Mouse (Mus musculus) brown adipose tissue, adult 24 weeks (tissue): Measurements from ENCODE around the gene Osbpl11. TPM values are rescaled to one million over a fixed set of nuclear protein-coding genes. Genes with fewer than 3 reads are reported as not detected.
"Not testable (repeated sequence)": the region's sequence is repeated elsewhere in the genome, so short reads cannot be mapped to it uniquely, and the experiment has no call there.

Experiments
- H3K27ac ChIP-seq: fragments of 200-500 bp; replicated peaks from 2 replicates; pipeline ENCODE4 v1.5.1; 2012; ENCODE audit warnings: low read depth, mild to moderate bottlenecking, low read length
- H3K4me1 ChIP-seq: fragments of 200-500 bp; 2 replicates; pipeline ENCODE4 v1.6.1; 2012; ENCODE audit warnings: low read length, mixed read lengths; ENCODE audit not compliant: control insufficient read depth, insufficient read depth, insufficient read length
- H3K4me3 ChIP-seq: fragments of 200-500 bp; 2 replicates; pipeline ENCODE4 v1.5.1; 2012; ENCODE audit warnings: low read depth, mild to moderate bottlenecking, low read length, moderate library complexity; ENCODE audit not compliant: insufficient read depth
- polyA plus RNA-seq: library from polyadenylated mRNA; stranded (reverse); fragments of >200 nt; gene quantifications from 2 replicates; pipeline ENCODE4 v1.2.4, GENCODE M21; 2012; ENCODE audit not compliant: missing spikeins, insufficient read depth, insufficient read length

Gene Osbpl11
- polyA plus RNA-seq, result 23.3 and 24.1 TPM in 2 replicates

DNA sequence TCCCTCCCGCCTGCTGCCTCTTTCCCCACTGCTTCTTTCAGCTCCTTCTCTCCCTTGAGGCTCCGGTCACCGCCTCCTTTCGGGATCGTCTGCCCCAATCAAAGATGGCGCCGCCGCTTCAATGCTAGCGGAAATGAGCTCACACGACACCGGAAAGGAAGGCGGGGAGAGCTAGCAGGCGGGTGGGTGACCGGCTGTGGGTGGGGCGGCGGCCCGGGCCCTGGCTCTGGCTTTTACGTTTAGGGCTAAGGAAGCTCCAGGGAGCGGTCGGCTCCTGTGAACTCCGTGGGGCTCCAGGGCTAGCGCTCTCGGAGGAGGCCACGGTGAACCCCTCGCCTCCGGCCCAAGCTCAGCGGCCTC is at the start of gene Osbpl11:
TSS of gene Osbpl11 (plus strand) at position 171 of the 360 bp plus-strand sequence.
- peak within 1 kb of the TSS; percentile 97 for H3K4me3 ChIP-seq
- peak within 1 kb of the TSS; percentile 94 for H3K27ac ChIP-seq
- H3K4me1 ChIP-seq, result peaks cover 10% of the 10 kb centered on the region; the same call in 1 of the 2 replicates

DNA sequence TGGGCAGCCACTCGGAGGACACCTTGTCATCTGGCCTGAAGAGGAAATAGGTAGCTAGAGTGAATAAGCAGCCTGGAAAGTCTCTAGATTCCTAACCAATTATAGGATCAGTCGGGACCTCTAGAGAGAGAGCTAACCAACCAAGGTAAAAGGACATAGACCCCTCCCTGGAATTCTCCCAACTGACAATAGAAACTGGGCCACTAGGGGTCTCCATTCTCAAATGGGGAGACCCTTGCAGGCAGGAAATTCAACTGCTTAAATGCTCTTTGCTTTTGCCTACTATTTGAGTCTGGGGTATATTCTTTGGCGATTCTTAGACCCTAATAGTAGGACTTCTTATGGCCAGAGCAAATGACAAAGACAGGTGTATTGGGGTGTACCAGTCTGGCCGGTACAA is 49.7 kb upstream of the Osbpl11 start:
- H3K4me1 ChIP-seq, result peaks cover 3% of the 10 kb centered on the region; the same call in 1 of the 2 replicates
- no peak overlapping the region for H3K27ac ChIP-seq
- no peak overlapping the region for H3K4me3 ChIP-seq

DNA sequence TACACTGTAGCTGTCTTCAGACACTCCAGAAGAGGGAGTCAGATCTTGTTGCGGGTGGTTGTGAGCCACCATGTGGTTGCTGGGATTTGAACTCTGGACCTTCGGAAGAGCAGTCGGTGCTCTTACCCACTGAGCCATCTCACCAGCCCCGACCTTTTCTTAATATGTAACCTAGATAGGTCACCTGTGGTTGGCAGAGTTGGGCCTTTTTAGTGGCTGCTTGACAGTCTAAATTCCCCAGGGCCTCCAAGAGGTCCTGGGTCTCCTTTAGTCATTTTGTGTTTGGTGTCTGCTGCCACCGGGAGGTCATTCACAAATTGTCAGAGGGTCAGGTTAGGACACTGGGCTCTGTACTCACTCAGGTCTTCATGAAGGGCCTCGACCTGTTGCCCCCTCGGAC is 45.8 kb upstream of the Osbpl11 start:
- H3K27ac ChIP-seq, H3K4me3 ChIP-seq, H3K4me1 ChIP-seq: not testable (repeated sequence)

DNA sequence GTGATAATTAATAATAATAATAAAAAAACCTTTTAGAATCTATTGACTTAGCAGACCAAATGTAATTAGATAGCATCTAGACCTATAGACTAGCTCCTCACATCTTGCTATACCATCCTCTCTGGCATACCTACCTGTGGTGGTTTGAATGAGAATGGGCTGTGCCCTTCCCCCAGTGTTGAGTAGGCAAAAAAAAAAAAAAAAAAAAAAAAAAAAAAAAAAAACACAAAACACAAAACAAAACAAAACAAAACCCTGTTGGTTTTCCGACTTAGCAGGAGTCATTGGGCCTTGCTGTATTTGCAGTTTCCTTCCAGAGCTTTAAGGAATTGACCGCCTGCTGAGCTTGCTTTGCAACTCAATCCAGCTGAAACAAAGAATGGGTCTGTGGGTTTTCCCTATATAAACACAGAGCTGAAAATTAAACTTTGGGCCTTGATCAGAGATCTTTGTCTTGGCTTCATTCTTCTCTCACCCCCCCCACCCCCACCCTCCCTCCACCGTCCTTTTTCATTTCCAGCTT is 43.1 kb upstream of the Osbpl11 start:
- Histone ChIP-seq H3K4me1 (no peaks in the 10 kb centered on the region), H3K27ac (no peak overlapping the region), H3K4me3 (no peak overlapping the region)

DNA sequence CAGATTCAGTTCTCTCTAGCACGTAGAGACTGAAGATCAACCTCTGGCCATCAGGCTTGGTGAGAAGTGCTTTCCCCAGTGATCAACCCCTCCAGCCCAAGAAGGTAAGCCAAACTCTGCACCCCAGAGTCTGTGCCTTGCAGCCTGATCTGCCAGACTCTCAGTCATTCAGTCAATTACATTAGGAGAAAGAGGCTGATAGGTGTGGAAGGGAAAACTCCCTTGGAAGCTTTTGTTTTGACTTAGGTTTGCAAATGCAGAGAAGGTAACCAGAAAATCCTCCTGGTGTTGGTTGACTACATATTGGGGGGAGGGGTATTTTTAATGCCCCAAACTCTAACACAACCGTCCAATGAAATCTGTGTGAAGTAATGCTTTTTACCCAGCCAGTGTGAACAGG is 41.4 kb upstream of the Osbpl11 start:
- Histone ChIP-seq H3K4me1 (no peaks in the 10 kb centered on the region), H3K27ac (no peak overlapping the region), H3K4me3 (no peak overlapping the region)

DNA sequence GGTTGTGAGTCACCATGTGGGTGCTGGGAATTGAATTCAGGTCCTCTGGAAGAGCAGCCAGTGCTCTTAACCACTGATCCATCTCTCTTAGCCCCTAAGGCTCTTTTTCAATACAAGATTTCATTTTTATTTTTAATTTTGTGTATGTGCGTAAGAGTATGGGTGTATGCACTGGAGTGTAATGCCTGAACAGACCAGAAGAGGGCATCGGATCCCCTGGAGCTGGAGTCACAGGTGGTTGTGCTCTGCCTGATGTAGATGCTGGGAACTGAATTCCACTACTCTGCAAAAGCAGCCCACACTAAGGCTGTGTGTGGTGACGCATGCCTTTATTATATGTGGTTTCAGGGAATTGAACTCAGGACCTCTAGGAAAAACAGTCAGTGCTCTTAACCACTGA is 38.7 kb upstream of the Osbpl11 start:
- Histone ChIP-seq H3K4me1 (no peaks in the 10 kb centered on the region), H3K27ac (no peak overlapping the region), H3K4me3 (no peak overlapping the region)

DNA sequence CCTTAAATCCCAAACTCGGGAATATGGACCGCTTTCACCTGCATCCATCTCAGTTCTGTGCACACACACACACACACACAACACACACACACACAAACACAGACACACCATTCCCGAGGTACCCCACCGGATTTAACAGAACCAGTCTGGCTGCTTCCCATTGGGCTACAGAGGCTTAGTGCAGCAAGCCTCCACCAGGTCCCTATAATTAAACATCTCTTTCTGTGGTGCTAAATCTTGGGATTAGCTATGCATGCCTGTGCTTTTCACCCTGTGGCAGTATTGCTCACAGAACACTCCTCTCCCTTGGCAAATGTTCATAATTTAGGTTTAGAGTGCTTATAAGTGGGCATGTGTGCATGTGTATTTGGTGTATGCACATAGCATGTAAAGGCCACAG is 36.7 kb upstream of the Osbpl11 start:
- Histone ChIP-seq H3K4me3 (no peak overlapping the region), H3K27ac (no peak overlapping the region), H3K4me1 (no peaks in the 10 kb centered on the region)

DNA sequence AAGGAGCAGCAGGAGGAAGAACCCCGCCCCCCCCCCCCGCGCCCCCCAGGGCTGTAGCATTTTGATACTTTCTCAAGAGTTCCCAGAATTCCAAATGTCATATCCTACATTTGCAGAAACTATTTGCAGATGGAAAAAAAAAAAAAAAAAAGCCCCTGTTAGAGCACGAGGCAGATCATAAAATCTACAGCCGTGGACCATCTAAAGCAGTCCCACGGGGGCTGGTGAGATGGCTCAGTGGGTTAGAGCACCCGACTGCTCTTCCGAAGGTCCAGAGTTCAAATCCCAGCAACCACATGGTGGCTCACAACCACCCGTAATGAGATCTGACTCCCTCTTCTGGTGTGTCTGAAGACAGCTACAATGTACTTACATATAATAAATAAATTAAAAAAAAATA is 34.0 kb upstream of the Osbpl11 start:
- not testable (repeated sequence) for H3K4me1 ChIP-seq, H3K4me3 ChIP-seq, H3K27ac ChIP-seq

DNA sequence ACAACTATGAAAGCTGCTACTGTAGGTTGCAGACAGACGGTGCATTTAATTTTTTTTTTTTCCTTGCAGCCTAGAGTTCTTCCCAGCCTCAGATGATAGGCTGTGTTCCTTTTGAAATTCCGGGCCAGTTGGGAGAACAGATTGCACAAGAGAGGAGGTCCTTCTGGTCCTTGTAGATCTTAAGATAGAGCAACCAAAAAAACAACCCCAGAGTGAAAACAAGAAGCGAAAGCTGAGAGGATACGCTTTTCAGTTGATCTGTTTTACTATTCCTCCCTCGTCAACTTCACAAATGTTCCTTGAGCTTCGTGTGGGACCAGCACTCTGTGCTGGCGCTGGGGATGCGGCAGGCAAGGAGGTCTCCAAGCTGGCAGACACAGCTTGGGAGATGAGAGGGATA is 33.3 kb upstream of the Osbpl11 start:
- Histone ChIP-seq H3K4me3 (no peak overlapping the region), H3K4me1 (no peaks in the 10 kb centered on the region), H3K27ac (no peak overlapping the region)

DNA sequence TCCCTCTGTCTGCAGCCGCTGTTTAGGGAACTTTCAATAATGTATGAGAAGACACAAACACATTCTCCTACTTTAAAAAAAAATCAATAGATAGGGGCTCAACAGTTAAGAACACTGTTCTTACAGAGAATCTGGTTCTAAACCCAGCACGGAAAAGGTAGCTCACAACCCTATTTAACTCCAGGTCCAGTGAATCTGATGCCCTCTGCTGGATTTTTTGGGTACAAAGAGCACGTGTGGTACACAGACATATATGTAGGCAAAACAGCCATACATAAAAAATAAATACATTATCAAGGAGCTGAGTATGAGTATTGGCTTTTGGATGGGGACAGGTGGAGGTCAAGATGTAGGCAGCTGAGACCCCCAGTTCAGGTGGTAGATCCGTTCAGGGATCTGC is 29.9 kb upstream of the Osbpl11 start:
- Histone ChIP-seq H3K4me3 (no peak overlapping the region), H3K27ac (no peak overlapping the region), H3K4me1 (no peaks in the 10 kb centered on the region)

DNA sequence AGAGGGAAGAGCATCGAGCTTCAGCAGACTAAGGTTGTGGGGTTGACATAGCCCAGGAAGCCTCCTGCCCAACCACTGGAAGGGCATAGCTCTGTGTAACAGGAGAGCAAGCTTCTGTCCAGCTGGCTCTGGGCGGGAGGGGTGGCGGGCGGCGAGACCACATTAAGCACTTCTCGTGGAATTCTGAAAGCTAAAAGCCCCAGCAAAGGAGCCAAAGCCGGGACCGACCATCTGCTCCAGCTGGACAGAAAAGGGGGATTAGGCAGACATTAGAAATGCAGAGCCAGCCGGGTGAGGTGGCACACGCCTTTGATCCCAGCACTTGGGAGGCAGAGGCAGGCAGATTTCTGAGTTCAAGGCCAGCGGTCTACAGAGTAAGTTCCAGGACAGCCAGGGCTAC is 26.9 kb upstream of the Osbpl11 start:
- H3K4me3 ChIP-seq, result no peak overlapping the region
- no peaks in the 10 kb centered on the region for H3K4me1 ChIP-seq
- no peak overlapping the region for H3K27ac ChIP-seq

DNA sequence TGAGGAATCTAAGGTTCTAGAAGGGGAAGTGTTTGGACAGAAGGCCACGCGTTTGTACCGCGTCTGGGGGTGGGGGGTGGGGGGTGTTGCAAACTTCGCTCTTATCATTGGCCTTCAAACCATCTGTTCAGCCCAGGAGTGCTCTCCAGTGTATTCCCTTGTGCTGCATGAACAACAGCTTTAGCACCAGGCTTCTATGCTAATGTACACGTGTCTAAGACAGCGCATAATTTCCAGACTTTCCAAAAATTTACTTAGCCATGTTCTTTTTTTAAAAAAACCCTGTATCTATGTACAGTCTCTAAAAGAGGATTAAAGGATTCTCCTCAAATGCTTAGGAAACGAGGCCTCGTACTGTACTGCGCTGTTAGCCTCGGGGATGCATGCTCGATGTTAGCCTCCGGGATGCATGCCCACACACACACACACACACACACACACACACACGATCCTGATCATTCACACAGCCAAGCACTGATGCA is 26.2 kb upstream of the Osbpl11 start:
- H3K4me3 ChIP-seq, result no peak overlapping the region
- no peak overlapping the region for H3K27ac ChIP-seq
- no peaks in the 10 kb centered on the region for H3K4me1 ChIP-seq

DNA sequence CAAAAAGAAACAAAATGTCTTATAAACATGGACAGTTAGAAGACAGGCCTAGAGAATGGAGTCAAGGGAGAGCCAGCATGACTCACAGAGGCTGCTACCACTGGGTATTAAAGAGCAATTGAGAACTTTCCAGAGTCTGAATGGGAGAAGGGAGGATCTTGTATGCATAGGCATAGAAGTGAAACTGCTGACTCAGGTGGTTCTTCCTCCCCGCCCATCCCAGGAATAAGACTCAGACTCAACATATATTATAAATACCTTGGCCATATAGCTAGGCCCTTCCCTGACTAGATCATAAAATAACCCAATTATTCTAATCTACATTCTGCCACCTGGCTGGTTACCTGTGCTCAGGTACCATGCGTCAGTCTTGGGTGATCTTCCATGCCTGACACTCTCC is 25.5 kb upstream of the Osbpl11 start:
- Histone ChIP-seq H3K4me3 (no peak overlapping the region), H3K27ac (no peak overlapping the region), H3K4me1 (no peaks in the 10 kb centered on the region)

DNA sequence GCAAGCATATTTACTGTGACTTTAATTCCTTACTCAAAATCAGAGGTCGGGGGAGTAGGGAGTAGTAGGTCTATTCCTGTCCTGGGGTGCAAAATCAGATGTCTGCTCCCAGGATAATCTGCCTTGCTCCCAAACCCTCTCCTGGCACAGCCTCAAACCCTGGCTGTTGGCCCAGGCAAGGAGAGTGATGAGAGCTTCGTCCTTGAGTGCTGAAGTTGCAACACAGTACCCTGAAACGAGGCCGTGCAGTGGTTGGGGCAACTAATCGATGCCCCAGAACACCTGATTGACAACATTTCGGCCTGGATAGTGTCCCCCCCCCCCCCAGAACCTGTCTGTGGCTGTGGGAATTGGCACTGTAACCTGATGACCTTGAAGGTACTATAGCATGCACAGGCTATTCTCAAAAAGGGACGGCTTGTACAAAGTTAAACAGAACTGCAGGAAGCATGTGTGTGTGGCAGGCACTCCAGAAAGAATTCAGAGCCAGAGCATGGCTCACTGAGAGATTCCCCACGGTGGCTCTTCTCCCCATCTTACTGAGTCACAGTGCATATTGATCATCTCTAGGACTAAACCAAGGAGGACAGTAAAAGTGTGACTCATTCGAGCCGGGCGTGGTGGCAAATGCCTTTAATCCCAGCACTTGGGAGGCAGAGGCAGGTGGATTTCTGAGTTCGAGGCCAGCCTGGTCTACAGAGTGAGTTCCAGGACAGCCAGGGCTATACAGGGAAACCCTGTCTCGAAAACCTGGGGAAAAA is 21.4 kb upstream of the Osbpl11 start:
- H3K4me1 ChIP-seq, result no peaks in the 10 kb centered on the region
- H3K4me3 ChIP-seq, result no peak overlapping the region
- H3K27ac ChIP-seq, result no peak overlapping the region

DNA sequence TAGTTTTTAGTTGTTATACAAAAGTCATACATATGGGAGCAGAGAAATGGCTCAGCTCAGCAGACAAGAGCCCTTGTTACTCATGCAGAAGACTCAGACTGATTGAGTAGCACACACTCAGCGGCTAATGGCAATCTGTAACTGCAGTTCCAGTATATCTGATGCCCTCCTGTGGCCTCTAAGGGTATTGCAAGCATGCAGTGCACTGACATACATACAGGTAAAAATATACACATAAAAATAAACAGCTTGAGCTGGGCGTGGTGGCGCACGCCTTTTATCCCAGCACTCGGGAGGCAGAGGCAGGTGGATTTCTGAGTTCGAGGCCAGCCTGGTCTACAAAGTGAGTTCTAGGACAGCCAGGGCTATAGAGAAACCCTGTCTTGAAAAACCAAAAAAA is 18.6 kb upstream of the Osbpl11 start:
- not testable (repeated sequence) for H3K4me3 ChIP-seq, H3K4me1 ChIP-seq, H3K27ac ChIP-seq

DNA sequence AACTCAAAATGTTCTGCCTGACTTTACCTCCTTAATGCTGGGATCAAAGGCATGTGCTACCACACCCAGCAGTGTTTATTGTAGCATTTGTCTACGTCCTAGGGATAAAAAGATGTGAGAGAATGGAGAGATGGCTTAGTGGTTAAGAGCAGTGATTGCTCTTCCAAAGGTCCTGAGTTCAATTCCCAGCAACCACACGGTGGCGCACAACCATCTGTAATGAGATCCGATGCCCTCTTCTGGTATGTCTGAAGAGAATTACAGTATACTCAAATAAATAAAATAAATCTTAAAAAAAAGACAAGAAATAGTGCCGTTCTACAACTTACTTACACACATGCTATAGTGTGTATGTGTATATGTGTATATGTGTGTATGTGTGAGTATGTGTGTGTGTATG is 17.3 kb upstream of the Osbpl11 start:
- Histone ChIP-seq H3K4me1 (no peaks in the 10 kb centered on the region), H3K27ac (no peak overlapping the region), H3K4me3 (no peak overlapping the region)
